Mouse (Mus musculus) embryonic fibroblast, embryonic 13.5 days (primary cell): ENCODE measurements around the gene Lhx4.

Experiments used
- CTCF ChIP-seq: IDR thresholded peaks from 2 replicates; pipeline ENCODE4 v1.5.1; 2011; ENCODE audit warnings: mild to moderate bottlenecking, control low read depth, low read length, moderate library complexity, borderline replicate concordance; ENCODE audit not compliant: insufficient read depth
- POLR2A ChIP-seq: IDR thresholded peaks from 2 replicates; pipeline ENCODE4 v1.6.1; 2011; ENCODE audit warnings: low read depth, mild to moderate bottlenecking, control low read depth, low read length, moderate library complexity

- no peak for TF ChIP-seq CTCF
- TF ChIP-seq POLR2A = no peak
Measured at GRCm38 (mm10) chr1:155731156-155731555, 20.3 kb downstream of the Lhx4 start.
